Mouse (Mus musculus) CD4-positive helper T cell, adult 2 months (primary cell): ENCODE measurements around the gene Acot9.
A peak's percentile ranks its signal among the peaks of the same experiment; 100 is the strongest.

Source experiments
- DNase-seq: peaks from one replicate; pipeline ENCODE4 v3.0.0-alpha.2; 2012; ENCODE audit warnings: low read depth, missing footprints, low spot score

Gene Acot9

GRCm38 (mm10) chrX:155262235-155262914 lies at the start of gene Acot9:
Gene Acot9 (plus strand): TSS chrX:155262443.
- DNase-seq: peak; percentile 93

GRCm38 (mm10) chrX:155214291-155215136 lies 47.7 kb upstream of the Acot9 start:
- DNase-seq: no peak

GRCm38 (mm10) chrX:155215501-155216248 lies 46.6 kb upstream of the Acot9 start:
- peak; percentile 62 for DNase-seq

GRCm38 (mm10) chrX:155216271-155216670 lies 46.0 kb upstream of the Acot9 start, which contains the start of gene Sat1:
Gene Sat1 (minus strand): TSS chrX:155216449.
- DNase-seq: peak; percentile 94

- DNase-seq: no peak
These were observed 44.0 kb upstream of the Acot9 start for GRCm38 (mm10) chrX:155218277-155218676.

GRCm38 (mm10) chrX:155256856-155257255 lies 5.4 kb upstream of the Acot9 start:
- DNase-seq: no peak

GRCm38 (mm10) chrX:155262915-155263252 lies 641 bp downstream of the Acot9 start:
- DNase-seq: no peak

GRCm38 (mm10) chrX:155278483-155278882 lies 16.2 kb downstream of the Acot9 start:
- DNase-seq: no peak

GRCm38 (mm10) chrX:155280427-155281044 lies 18.3 kb downstream of the Acot9 start:
- no peak for DNase-seq

- no peak for DNase-seq
These were observed 44.1 kb downstream of the Acot9 start for GRCm38 (mm10) chrX:155306390-155306789.

- DNase-seq: peak; percentile 47
These were observed 55.8 kb downstream of the Acot9 start for GRCm38 (mm10) chrX:155318005-155318404.

GRCm38 (mm10) chrX:155337567-155337904 lies 75.3 kb downstream of the Acot9 start:
- DNase-seq: no peak

GRCm38 (mm10) chrX:155337905-155338721 lies 75.9 kb downstream of the Acot9 start:
- peak; percentile 81 for DNase-seq

- no peak for DNase-seq
These were observed 78.4 kb downstream of the Acot9 start, which contains the start of gene Prdx4 for GRCm38 (mm10) chrX:155340654-155341053. Gene Prdx4 (minus strand): TSS chrX:155340754.

GRCm38 (mm10) chrX:155346249-155346648 lies 84.0 kb downstream of the Acot9 start:
- no peak for DNase-seq
